Mouse (Mus musculus): Measurements from ENCODE around the gene St8sia2. TPM values are rescaled to one million over a fixed set of nuclear protein-coding genes. Genes with fewer than 3 reads are reported as not detected.
A peak's percentile ranks its signal among the peaks of the same experiment; 100 is the strongest.
"Not testable (repeated sequence)": the region's sequence is repeated elsewhere in the genome, so short reads cannot be mapped to it uniquely, and the experiment has no call there.

St8sia2 gene
- total RNA-seq, 2 experiments from 2014 or later = 1.4 to 2.4 TPM

DNA sequence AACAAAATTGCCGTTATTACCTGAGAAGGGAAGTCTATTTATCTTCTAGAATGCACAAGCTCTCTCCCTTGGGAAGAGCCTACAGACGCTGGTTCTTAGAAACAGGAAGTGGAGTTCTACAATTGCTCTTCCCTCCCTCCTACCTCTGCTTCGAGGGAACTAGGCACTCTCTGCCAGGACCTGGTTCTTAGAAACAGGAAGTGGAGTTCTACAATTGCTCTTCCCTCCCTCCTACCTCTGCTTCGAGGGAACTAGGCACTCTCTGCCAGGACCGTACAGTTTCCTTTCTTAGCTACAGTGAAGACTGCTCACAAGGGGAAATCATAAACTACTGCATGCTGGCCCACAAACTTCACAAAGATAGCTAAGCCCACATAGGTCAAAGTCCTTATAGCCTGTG lies 41.3 kb downstream of the St8sia2 start:
- DNase-seq = not testable (repeated sequence)

DNA sequence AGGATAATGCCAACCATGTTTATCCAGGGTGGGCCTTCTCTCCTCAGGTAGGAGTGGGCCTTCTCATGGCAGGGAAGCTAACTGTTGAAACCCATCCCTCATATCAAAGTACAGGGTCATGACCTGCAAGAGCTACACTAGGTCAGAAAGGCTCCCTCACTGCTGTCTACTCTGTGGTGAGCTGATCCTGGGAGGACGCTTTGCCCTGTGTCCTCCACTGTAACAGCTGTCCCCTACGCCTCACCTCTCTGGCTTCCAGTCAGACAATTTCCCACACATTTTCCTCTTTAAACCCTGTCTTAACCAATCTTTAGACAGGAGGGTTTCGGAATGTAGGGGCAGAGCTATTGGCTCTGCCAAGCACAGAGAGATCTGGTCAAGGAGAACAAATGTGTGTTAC lies 48.3 kb downstream of the St8sia2 start:
- DNase-seq = no peak

GRCm38 (mm10) chr7:73962431-73962830 lies 51.1 kb downstream of the St8sia2 start:
- no peak for DNase-seq

- peak; percentile 82 for DNase-seq
Measured at GRCm38 (mm10) chr7:73954441-73954840, 59.0 kb downstream of the St8sia2 start.

GRCm38 (mm10) chr7:73953131-73953530 lies 60.4 kb downstream of the St8sia2 start:
- no peak for DNase-seq

DNA sequence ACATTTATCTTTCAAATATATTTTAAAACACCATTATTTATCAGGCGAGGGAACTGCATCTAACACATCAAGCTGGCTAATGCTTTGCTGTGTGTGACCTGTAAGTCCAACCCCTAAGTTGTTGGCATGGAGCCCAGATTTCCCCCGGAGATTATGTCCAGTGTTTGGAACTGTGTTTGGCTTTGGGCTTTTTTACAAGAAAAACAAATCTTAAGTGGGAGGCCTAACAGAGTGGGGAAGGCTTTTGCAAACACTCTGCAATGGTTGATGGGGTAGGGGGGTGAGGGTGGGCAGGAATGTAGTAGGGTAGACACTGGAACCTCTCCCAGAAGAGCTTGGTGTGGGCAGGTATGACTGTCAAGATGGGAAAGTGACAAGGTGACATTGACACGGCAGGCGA lies 71.8 kb downstream of the St8sia2 start:
- DNase-seq = peak; percentile 75

GRCm38 (mm10) chr7:73939236-73939635 lies 74.3 kb downstream of the St8sia2 start:
- DNase-seq = no peak

DNA sequence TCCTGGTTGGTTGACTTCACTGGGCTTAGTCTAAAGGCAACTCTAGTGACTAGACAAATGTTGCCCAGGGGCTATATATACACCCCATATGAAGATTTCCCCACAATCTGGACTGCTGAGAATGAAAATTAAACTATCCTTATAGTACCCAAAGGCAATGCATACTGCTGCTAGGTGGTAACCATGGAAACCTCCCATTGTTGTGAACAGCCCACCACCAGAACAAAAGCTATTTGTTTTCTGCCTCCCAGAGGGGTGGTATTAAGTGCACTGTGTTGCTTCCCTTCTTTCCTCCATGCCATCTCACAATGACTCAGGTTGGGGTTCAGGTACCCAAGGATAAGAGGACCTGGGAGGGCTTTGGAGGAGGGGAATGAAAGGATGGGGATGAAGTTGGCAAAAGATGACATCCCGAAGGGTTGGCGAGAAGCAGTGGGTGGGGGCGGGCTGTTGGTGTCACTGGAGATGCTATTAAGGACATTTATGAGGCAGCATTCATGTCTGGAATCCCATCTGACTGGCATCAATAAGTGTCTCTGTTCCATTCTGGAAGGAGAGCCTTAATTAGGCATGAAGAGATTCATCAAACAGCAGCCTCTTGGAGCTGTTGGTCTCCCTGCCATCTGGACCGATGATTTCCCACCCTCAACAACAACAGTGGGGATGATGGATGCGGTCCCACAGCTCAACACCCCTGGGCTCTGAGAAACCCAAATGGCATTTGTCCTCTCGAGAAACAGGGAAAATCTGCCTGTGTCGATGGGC lies 75.3 kb downstream of the St8sia2 start:
- DNase-seq = no peak

DNA sequence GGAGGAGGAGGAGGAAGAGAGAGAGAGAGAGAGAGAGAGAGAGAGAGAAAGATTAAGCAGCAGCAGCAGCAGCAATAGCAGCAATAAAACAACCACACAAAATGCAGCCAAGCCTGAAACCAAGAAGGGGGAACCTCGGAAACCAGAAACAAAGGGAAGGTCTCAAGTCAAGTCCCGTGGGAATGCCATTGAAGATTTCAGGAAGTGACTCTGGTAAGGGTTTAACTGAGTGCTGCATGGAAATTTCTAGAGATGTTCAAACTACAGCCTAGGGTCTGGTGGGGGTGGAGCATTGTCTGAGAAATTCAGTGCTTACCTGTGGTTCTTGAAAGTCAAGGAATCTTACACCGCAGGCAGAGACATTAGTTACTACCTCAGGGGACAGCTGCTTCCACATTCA lies 77.4 kb downstream of the St8sia2 start:
- no peak for DNase-seq

- no peak for DNase-seq
Measured at GRCm38 (mm10) chr7:73935703-73936102, 77.8 kb downstream of the St8sia2 start.

DNA sequence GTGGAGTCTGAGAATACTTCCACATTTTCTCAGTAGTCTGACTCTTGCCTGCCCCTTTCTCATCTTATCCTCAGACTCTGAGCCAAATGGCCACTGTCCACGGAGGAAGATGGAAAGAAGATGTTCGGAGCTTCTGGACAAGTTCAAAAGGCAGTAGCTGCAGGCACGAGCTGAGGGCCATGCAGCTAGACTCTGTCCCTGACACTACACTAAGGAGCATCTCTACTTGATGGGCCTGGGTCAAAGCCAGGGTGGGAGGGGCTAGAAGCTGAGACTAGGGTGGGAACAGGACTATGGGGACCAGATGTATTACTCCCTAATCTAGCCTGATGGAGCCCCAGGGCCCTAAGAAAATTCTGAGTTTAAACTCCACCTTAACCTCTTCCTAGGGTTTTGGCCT lies 80.5 kb downstream of the St8sia2 start:
- no peak for DNase-seq

DNA sequence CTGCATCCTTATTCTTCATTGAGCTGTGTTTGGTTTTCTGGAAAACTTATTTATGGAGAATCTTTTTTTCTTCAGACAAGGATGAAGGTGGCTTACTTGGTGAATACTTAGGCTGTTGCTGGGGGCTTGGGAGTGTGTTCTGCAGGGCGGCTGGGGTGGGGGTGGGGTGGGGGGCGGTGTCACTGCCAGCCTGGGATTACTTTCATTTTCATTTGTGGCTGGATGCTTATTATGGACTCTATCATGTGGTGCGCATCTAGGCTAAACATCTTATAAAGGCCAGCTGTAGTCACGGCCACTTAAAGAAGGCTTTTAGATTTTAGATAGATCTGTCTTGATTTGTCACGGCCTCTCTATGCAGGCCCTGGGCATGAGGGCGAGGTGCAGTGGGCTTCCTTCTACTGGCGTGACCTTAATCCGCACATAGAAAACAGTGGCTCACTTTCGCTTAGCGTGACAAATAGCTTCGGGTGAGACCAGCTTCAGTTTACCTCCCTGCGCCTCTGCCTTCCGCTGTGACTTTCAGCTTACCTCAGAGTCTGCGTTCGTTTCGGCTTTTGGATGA lies 92.5 kb downstream of the St8sia2 start:
- no peak for DNase-seq

DNA sequence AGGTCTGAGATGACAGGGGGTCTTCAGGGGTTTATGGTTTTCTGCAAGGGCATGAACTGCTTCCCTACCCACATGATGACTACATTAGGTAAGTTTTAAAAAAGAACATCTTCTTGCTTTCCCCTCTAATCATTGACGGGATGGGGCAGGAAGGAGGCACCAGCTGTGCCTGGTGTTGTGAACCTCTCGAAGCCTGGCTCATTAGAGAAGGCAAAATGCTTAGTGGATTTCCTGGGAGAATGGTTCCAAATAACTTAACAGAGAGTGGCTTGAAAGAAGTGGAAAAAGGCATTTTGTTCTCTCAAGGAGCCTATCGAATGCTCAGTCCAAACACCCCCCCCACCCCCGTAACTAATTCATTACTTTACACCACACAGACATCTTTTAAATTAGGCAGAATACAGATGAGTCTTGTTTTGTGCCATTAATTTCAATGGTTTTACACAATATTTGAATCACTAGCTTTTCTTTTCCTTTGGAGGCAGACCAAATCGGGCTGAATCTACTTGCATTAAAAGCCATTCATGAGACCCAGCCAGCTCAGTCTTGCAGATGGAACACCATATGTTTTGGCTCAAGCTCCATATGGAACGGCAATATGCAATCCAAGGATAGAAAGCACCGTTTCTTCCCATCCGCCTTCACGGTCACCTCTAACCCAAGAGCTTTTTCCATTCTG lies 95.7 kb downstream of the St8sia2 start:
- DNase-seq = no peak

DNA sequence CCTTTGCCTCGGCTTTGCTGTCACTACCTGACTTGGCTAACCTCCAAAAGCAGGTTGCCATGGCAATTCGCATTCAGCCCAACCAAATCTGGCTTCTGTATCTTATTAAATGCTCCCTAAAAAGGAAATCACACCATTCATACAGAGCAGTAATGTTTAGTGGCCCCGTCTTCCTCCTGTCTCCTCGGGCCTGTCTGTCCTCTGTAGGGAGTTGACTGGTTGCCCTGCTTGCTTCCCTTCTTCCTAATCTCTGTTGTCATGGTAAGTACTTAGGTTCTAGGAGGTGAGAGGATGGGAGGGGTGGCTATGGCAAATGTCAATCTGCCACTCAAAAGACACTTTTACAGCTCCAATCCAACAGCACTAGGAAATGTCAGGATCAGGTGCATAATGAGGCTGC lies 101.6 kb downstream of the St8sia2 start:
- DNase-seq = no peak

GRCm38 (mm10) chr7:73910843-73911242 lies 102.6 kb downstream of the St8sia2 start:
- DNase-seq = no peak

DNA sequence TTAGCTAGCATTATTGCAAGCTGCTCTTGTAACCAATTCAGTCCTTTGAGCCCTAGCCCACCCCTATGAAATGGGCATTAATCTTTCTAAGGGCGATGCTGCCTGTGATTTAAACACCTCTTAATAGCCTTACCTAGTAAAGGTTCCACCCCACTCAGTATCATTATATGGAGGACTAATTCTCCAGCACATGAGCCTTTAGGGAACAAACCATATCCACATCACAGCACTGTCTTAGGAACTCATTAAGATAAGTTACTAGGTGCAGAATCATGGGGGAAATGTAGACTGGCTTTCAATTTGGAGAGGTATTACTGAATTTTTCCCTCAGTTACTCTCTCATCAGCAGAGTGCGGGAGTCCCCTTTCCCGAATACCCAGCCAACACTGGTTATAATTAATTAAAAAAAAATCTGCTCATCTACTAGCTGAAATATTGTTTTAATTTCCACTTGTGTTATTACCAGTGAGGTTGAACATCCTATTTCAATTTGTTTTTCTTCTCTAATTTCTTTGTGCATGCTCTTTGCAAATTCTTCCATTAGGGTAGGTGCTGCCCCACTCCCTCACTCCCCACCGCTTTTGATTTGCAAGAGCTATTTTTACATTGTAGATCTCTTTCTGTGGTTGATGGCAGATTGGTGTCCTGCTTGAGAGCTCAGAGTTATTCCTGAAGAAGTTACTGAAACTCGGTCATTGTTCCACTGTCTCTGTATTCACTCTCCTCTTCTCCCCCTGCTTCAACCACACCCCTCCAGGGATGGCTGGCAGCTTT lies 103.9 kb downstream of the St8sia2 start:
- DNase-seq = no peak

DNA sequence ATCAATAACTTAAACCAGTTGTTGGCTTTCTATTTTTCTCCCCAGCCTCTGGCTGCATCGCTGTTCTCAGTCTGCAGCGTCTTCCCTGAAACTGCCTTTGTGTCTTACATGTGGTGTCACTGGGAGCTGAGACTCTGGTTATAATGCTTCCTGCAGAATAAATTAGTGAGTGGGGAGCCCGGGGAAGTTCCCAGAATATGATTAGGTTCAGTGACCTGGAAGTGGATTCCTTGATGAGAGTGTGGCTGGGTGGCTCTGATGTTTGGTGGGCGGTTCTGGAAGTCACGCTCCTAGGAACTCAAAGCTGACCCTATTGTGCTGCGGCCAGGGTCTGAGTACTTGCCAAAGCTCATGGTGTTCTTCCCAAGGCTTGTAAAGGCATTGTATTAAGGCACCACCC lies 119.0 kb downstream of the St8sia2 start:
- DNase-seq = no peak

GRCm38 (mm10) chr7:73891830-73892229 lies 121.7 kb downstream of the St8sia2 start:
- DNase-seq = no peak

DNA sequence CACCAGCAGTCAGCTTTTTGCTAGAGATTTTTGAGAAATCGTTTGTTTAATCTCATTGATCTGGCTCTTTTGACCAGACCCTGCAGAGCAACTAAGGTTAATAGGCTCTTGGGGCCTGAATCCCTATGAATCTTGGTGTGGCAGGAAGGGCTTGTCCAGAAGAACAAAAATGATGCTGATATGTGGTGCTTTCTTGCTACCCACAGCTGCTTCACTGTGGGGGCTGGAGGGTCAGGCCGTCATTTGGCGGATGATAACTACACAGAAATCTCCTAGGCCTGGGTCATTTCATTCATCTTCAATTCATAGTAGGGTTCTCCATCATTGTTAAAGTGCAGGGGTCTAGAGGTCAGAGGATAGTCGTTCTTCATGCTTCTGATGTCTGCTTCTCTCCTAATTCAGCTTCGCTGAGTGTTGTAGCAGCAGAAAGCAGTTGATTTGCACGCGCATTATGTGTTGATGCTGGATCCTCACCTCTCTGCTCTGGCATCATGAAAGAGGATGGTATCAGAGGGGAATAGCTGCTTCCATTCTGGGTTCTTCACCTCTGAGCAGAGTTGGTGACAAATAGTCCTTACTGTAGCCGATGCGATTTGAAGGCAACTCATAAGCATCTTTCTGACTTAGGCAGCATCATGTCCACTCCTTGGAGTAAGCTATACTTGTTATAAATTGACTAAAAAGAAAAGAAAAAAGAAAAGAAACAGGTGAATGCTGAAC lies 122.4 kb downstream of the St8sia2 start:
- DNase-seq = no peak

GRCm38 (mm10) chr7:73890466-73890865 lies 123.0 kb downstream of the St8sia2 start:
- DNase-seq = no peak

All from adrenal gland, postnatal 10 days (tissue).